11 mouse cellular contexts compared by ENCODE assay signal in the genomic region with DNA sequence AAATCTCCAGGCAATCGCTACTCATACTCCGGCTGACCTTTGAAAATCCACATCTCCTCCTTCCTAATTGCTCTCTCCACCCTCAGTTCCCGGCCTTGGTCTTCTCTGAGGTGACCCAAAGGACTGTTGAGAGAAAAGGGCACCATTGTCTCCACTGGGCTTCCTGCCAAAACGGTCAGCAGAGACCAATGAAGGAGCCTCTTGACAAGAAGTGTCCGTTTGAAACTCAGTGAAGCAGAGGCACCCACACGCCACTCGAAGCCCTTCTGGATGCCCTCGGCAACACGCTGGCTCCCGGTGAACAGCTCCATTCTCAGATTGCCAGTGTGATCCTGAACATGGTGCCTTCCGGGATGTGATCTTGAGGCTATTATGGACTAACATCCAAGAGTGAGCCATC.
DNase-seq lines count a peak whose midpoint lies in the region; ATAC-seq and TF ChIP-seq lines count a peak whose summit lies in the region.
"Had no signal": no experiment of that assay in that cellular context is flagged by ENCODE, and none has a peak within 500 bp of the region (broad histone marks: within the 10 kb centered on the region; RNA-seq: fewer than 3 reads in every experiment).

No protein-coding gene starts in this region.

- peak; percentile 51; the same call in 1 of the 2 replicates for ATAC-seq in forebrain, embryonic 12.5 days (ENCODE audit: low FRiP score)

- no peak for TF ChIP-seq POLR2A in lung, adult 2 months (IDR thresholded peaks at IDR 0.05; ENCODE audit: borderline replicate concordance, extremely low read depth, low read depth, low read length)

- peak overlapping the region; percentile 13 for H3K4me2 ChIP-seq in forebrain, embryonic 12.5 days
- H3K4me2 ChIP-seq: heart, embryonic 12.5 days had no signal

- H3K9ac ChIP-seq in forebrain, embryonic 12.5 days = no peak overlapping the region
- H3K9ac ChIP-seq: heart, embryonic 12.5 days had no signal

- peaks cover 29% of the 10 kb centered on the region for H3K27me3 ChIP-seq in forebrain, embryonic 12.5 days
- H3K27me3 ChIP-seq: heart, embryonic 12.5 days had no signal

- no peak overlapping the region for H3K27ac ChIP-seq in forebrain, embryonic 12.5 days

- no peak for TF ChIP-seq CTCF in lung, adult 2 months (IDR thresholded peaks at IDR 0.05; ENCODE audit: insufficient read depth, low read length)

- H3K36me3 ChIP-seq in forebrain, embryonic 12.5 days (replicated peaks) = no peaks in the 10 kb centered on the region
- H3K36me3 ChIP-seq: heart, embryonic 12.5 days had no signal

- no peaks in the 10 kb centered on the region for H3K4me1 ChIP-seq in lung, adult 2 months (ENCODE audit: control insufficient read depth, insufficient read depth, low read length)
- H3K4me1 ChIP-seq in forebrain, embryonic 12.5 days = peaks cover 28% of the 10 kb centered on the region
- H3K4me1 ChIP-seq: megakaryocyte, embryonic 14.5 days had no signal

- H3K9me3 ChIP-seq in forebrain, embryonic 12.5 days = no peaks in the 10 kb centered on the region

- H3K4me3 ChIP-seq in lung, adult 2 months (replicated peaks; ENCODE audit: extremely low read depth, low read depth, low read length) = no peak overlapping the region
- H3K4me3 ChIP-seq in forebrain, embryonic 12.5 days (replicated peaks) = no peak overlapping the region
- H3K4me3 ChIP-seq: heart, embryonic 12.5 days; megakaryocyte, embryonic 14.5 days had no signal

- 40% methylated on average over 11 of the region's 11 CpGs for WGBS in lung, adult 2 months
- 20% methylated on average over 11 of the region's 11 CpGs for WGBS in forebrain, embryonic 12.5 days

- DNase-seq in lung, adult 18-20 months = peak; percentile 18 to 29
- no peak for DNase-seq in lung, adult 2 months
- DNase-seq in lung, postnatal 36 days = peak; percentile 38
- peak; percentile 23 for DNase-seq in retina, postnatal 7 days (ENCODE audit: low read depth, low spot score)
- no peak for DNase-seq in thymus, postnatal 10 days (ENCODE audit: low spot score in 2 of 2)
- no peak for DNase-seq in ovary, postnatal 14 days (ENCODE audit: low spot score)
- DNase-seq: kidney, adult 8-10 months; thymus, adult 18-20 months had no signal

Comparison
In these comparisons a context has a peak if more than half of its experiments do, and no peak if none do; other contexts are left out.
1. DNase-seq: peak in lung, adult 18-20 months (2 of 2), lung, postnatal 36 days (single experiment) and retina, postnatal 7 days (single experiment); none in lung, adult 2 months (single experiment), thymus, postnatal 10 days (0 of 2) and ovary, postnatal 14 days (single experiment).